Mouse (Mus musculus): ENCODE measurements at regions not wholly inside any gene's neighbourhood (a gene's known extent, or its start where the extent isn't known, plus 50 kb on each side); places are given as distances from the start of the nearest gene placed in this dataset.

DNA sequence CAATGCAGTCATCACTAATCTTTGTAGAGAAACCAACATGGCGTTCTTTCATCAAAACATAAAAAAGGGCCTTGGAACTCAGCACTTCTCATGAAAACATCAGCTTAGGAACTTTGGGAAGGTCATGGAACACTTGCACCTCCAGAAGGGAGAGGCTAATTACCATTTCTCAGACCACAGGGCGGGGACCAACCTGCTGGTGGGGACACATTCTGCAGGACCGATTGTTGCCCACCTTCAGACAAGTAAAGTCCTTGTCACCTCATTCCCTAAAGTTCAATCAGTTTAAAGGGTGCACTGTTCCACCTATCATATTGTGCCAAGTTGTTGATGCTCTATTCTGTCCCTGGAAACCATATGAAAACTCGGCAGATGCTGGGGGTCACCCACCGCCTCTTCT lies 526.5 kb upstream of the Pom121l12 start:
- ATAC-seq (ENCODE audit: low FRiP score, low read depth): no peak
- H3K27ac ChIP-seq (replicated peaks; ENCODE audit: low read depth, low read length): no peak overlapping the region
- no peaks in the 10 kb centered on the region for H3K36me3 ChIP-seq (ENCODE audit: control insufficient read depth, insufficient read depth, low read length)
- H3K9me3 ChIP-seq (ENCODE audit: control insufficient read depth, low read length): no peaks in the 10 kb centered on the region
- no peaks in the 10 kb centered on the region for H3K27me3 ChIP-seq (ENCODE audit: control insufficient read depth, insufficient read depth, low read length)
- H3K4me3 ChIP-seq (replicated peaks; ENCODE audit: low read length): no peak overlapping the region
- no peaks in the 10 kb centered on the region for H3K4me1 ChIP-seq (ENCODE audit: control insufficient read depth, insufficient read depth, low read length)
- 86% methylated on average over 5 of the region's 5 CpGs for WGBS
- no peak for DNase-seq (ENCODE audit: low spot score)
- H3K9ac ChIP-seq (ENCODE audit: low read depth, low read length, severe bottlenecking): no peak overlapping the region
- no peak overlapping the region for H3K4me2 ChIP-seq (replicated peaks; ENCODE audit: low read depth, low read length, severe bottlenecking)
- TF ChIP-seq POLR2A (IDR thresholded peaks at IDR 0.05; ENCODE audit: borderline replicate concordance, extremely low read depth, insufficient read depth, insufficient read length): no peak

All from limb, embryonic 14.5 days (tissue).